Mouse (Mus musculus): ENCODE data around the gene Ube2m.
"Not testable (repeated sequence)": the region's sequence is repeated elsewhere in the genome, so short reads cannot be mapped to it uniquely, and the experiment has no call there.

Gene Ube2m

DNA sequence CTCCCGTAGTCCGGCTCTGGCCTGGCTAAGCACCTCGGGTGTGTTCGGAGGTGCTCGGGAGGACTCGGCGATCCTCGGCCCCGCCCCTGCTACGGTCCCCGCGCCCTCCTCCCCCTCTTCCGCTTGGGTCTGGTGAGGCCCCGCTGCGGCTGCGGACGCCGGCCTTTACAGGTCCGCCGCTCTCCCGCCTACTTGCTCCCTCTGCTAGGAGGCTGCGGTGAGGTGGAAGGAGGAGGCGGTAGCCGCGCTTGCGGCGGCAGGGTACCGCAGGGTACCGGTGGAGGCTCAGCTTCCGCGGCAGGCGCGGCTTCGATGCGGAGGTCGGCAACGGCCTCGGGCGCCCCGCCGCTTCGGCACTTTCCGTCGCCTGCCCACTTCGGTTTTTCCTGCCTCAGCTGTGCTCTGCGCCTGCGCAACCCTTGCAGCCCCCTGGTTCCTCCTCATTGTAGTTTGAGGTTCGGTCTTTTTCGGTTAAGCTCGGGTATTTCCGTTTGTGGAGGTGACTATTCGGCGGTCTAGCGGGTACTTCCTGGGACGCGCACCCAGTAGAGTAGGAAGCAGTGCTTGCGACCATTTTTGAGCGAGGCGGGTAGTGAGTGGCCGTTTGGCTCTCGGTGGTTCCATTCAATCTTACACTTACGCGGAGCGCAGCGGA, at the start of gene Ube2m:
TSS of gene Ube2m (minus strand) at position 375 of the 655 bp plus-strand sequence.
- DNase-seq, result peak; percentile 97 to 98

- no peak for DNase-seq
These were observed 34.2 kb upstream of the Ube2m start for GRCm38 (mm10) chr7:13072293-13072692.

- not testable (repeated sequence) for DNase-seq
These were observed 25.3 kb upstream of the Ube2m start for GRCm38 (mm10) chr7:13063399-13063798.

GRCm38 (mm10) chr7:13059536-13059935, 21.5 kb upstream of the Ube2m start:
- no peak for DNase-seq

DNA sequence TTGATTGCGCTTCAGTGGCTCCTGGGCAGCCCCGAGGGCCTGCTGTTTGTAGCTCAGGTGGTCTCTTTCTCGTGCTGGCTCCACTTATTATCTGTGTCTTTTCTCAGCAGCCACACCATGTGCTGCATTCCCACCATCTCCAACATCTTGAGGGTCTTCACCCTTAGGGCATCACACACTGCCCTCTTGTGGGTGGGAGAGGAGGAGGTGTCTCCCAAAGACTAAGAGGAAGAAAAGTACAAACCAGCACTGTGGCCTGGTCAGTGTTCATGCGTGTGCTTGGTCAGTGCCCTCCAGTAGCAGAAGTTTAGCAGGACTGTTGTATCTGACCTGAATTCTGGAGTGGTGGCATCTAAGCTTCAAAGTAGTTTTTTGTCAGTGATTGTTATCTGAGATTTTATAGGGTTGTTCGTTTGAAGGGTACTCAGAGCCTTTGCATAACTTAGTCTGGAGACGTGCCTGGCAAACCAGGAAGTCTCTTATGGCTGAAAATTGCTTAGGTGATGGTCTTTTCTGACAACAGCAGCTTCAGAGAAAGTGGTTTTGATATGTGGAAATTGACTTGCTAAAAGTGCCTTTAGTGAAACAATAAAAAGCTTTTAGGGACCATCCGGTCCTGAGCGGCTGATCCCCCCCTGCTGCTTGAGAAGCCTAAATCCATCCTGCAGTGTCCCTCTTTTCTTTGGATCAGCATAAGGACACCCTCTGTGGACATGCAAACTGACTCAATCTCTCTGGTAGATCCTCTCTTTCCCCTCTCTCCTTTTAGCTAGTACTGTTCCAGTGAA, 19.0 kb upstream of the Ube2m start:
- no peak for DNase-seq

DNA sequence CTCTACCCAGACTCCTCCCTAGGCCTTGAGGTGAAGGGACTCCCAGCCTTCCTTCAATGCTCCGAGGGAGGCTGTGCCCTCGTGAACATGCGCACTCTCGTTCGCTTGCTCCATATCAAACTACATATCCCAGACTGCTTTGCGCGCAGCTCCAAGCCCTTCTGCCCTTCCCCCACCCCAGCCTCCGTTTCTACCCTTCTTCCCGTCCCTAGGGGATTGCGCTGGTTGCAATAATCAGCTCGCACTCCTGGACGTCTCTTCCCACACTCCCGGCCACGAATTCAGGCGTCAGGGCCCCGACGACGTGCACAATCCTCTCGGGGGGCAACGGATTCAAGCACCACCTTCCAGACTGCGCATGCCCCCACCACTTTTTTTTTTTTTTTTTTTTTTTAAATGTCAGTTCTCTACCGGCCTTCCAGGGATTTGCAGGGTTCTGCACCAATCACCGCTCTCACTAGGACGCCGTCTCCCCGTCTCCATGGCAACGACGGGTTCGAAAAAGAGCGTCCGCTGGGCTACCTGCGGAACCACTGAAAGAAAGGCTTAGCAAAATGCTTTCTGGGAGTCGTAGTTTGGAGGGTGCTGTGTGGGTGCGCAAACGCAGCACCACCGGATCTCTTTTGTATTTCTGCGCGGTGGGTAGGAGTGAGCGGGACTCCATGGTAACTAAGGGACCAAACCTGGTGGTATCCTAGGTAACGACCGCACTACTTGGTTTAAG, 16.4 kb upstream of the Ube2m start, which contains the start of gene Mzf1:
TSS of gene Mzf1 (minus strand) at position 478 of the 724 bp plus-strand sequence.
- peak; percentile 95 to 96 for DNase-seq

DNA sequence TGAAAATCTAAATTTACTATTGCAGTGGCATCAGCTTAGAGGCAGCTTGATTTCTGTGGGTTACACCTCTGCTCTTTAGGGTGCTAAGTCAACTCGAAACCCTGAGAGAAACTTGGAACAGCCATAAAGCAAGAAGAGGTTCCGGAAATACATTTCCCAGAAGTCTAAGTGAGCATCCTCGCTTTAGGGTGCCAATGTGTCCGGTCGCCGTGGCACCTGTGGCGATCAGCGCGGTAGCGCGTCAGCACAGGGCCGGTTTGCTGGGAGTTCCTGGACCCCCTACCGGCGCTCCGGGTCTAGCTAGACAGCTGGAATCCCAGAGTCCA, 15.8 kb upstream of the Ube2m start:
- DNase-seq, result no peak

GRCm38 (mm10) chr7:13053501-13053900, 15.4 kb upstream of the Ube2m start:
- no peak for DNase-seq

- no peak for DNase-seq
These were observed 14.9 kb upstream of the Ube2m start for GRCm38 (mm10) chr7:13053001-13053400.

DNA sequence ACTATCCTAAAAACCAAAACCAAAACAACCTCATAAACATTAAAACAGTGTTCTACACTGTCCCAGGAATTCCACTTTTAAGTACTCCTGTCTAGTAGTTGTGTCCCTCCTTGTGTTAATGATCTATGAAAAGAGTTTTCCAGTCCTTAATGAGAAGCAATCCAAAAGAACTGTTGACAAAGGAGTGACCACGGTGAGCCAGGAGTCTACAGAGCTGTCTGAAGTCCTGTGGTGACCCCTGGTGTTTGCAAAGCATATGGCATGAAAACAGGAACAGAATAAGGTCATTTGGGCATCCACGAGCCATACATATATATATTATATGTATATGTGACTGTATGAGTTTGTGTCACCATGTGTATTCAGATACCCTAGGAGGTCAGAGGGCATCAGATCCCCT, 8.0 kb upstream of the Ube2m start:
- DNase-seq, result peak; percentile 76 to 82

GRCm38 (mm10) chr7:13044254-13044625, 6.2 kb upstream of the Ube2m start:
- no peak for DNase-seq

DNA sequence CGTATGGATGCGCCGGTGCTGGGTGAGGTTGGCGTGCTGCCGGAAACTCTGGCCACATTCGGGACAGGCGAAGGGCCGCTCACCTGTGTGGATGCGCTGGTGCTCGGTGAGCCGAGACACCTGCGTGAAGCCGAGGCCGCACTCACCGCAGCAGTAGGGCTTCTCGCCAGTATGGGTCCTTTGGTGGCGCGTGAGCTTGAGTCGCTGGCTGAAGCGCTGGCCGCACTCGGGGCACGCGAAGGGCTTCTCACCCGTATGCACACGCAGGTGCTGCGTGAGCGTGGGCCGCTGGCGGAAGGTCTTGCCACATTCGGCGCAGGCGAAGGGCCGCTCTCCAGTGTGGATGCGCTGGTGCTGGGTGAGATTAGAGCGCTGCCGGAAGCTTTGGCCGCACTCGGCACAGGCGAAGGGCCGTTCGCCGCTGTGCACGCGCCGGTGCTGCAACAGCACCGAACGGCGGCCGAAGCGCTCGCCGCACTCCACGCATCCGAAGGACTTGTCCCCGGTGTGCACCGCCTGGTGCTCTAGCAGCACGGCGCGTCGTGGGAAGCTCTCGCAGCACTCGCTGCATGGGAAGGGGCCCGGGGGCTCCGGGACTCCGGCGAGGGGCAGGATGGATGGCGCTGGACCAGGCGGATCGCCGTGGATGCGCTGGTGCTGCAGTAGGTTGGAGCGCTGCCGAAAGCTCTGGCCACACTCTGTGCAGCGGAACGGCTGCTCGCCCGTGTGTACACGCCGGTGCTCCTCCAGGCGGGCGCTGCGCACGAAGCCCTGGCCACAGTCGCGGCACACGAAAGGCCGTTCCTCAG, 5.6 kb upstream of the Ube2m start:
- no peak for DNase-seq

GRCm38 (mm10) chr7:13043120-13043444, 5.0 kb upstream of the Ube2m start:
- DNase-seq, result no peak

DNA sequence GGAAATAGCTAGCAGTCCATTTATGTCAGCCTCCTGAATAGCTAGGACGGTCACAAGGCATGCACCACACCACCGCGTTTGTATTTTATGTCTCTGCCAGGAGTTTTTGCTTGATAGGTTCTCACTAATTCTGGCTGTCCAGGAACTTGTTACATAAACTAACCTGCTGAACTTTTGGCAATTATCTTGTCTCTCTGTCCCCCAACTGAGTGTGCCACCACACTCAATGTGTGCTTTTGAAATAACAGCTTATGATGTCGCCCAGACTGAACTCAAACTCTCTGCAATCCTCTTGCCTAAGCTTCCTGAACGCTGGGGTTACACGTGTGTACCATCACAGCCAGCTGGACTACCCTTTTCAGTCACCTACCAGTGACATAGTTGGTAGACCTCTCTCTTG, 4.4 kb upstream of the Ube2m start:
- no peak for DNase-seq

DNA sequence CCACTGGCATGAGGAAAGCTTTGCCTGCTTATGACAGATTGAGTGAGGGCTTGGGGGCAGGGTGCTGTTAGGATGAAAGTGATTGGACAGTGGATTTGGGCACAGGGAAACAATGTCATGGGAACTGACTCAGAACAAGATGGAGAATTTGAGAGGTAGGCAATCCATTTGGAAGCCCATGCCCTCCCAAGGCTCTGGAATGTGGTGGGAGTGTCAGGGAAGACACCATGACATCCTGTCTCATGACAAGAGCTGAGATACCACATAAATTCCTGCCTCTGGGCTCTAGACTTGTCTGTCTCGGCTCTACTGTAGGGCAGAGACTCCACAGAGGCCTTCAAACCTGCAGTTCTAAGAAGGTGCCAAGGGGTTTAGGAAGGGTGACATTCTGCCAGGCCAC, 3.2 kb upstream of the Ube2m start:
- no peak for DNase-seq

DNA sequence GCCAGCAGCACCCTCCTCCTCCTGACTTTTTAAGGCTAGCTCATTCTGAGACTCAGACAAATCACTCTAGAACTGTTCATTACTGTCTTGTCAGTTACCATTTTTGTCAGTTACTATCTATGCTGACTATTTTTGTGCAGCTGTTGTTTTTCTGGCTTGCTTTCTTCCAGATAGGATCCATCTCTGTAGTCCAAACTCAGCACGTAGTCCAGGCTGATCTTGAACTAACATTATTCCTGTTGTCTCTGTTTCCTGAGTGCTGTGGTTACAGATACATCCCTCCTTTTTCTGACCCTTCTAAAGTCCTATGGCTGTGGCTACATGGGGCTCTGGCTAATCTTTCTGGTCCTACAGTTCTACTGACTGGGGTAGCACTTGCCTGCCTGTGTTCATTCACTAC, 1.1 kb upstream of the Ube2m start:
- DNase-seq, result no peak

DNA sequence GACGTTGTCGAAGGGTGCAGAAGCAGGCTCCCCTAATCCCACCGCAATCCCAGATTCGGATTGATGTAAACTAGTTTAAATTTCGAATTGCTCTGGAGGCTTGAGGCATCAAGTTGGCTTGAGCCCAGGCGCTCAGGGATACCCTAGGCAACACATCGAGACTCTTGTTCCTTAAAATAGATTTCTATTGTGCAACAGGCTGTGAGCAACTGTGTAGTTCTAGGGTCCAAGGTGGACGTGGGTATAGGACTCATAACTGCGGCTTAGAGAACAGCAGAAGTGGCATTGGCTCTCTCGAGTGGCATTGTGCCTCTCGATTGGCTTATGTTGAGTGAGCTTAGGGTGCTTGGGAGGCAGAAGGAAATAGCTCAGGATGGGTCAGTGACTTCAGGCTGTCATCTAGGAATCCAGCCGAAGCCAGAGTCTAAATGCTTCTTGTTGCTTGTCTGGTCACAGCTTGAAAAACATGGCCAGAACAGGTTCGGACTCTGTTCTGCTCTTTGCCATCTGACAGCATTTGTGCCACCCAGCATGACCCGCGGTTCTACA, 620 bp upstream of the Ube2m start:
- peak; percentile 44 to 65 for DNase-seq

DNA sequence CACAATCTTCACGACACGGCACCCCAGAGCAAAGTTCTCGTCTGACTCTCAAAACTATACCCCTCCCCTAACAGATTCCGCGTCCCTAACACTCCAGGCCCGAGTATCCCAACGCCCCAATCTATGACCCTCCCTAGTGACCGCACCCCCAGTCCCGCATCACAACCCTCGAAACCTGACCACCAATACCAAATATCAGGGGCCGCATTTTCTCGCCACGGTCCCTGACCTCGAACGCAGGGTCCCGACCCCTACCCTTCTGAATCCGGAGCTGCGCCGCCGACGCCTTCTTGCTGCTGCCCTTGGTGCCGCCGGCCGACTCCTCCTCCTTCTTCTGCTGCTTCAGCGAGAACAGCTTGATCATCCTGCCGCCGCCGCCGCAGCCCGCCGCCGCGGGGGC, 709 bp downstream of the Ube2m start:
- peak in 1 of 2 experiments; percentile 45 for DNase-seq

DNA sequence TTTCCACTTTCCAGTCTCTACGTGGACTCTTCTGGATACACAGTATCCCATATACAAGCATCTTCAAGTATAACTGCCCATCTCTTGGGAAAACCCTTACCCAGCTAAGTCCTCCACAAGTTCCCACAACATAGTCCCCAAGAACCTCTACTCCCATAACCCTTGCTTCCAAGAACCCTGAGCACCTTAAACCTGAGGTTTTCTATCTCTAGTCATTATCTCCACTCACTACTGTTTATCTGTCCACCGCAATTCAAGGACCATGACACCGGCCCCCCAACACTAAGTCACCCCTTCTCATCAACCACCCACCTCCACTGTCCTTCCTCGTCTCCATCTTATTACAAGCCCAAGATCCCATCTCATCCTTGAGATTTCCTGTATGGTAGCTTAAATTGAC, 1.3 kb downstream of the Ube2m start:
- no peak for DNase-seq

GRCm38 (mm10) chr7:13035211-13035855, 2.7 kb downstream of the Ube2m start:
- no peak for DNase-seq

- DNase-seq, result peak; percentile 97
These were observed 3.7 kb downstream of the Ube2m start, which contains the start of gene Chmp2a for GRCm38 (mm10) chr7:13034148-13034977. TSS of gene Chmp2a (minus strand) at chr7:13034807.
